Mouse (Mus musculus) neural tube, embryonic 12.5 days (tissue): ENCODE data around the gene Fam25c. TPM values are rescaled to one million over a fixed set of nuclear protein-coding genes. Genes with fewer than 3 reads are reported as not detected.

Source experiments
- ATAC-seq: fragments of 200-750 bp; cut with Nextera tagmentation; 2 replicates; pipeline ENCODE4 v1.8.0; 2017; ENCODE audit warnings: low read depth, mild to moderate bottlenecking, moderate TSS enrichment, moderate library complexity; ENCODE audit not compliant: low FRiP score
- H3K27ac ChIP-seq: fragments of 300-500 bp; sonication (generic); 2 replicates; pipeline ENCODE4 v1.5.1; 2016
- H3K27me3 ChIP-seq: fragments of 300-500 bp; sonication (generic); replicated peaks from 2 replicates; pipeline ENCODE4 v1.6.1; 2016; ENCODE audit warnings: mild to moderate bottlenecking
- H3K36me3 ChIP-seq: fragments of 300-500 bp; sonication (generic); 2 replicates; pipeline ENCODE4 v1.6.1; 2016; ENCODE audit warnings: mild to moderate bottlenecking
- H3K4me1 ChIP-seq: fragments of 300-500 bp; sonication (generic); 2 replicates; pipeline ENCODE4 v1.6.1; 2016
- H3K4me2 ChIP-seq: fragments of 300-500 bp; sonication (generic); replicated peaks from 2 replicates; pipeline ENCODE4 v1.6.1; 2016; ENCODE audit warnings: mild to moderate bottlenecking
- H3K4me3 ChIP-seq: fragments of 300-500 bp; sonication (generic); 2 replicates; pipeline ENCODE4 v1.5.1; 2016
- H3K9ac ChIP-seq: fragments of 300-500 bp; sonication (generic); 2 replicates; pipeline ENCODE4 v1.6.1; 2016; ENCODE audit warnings: mild to moderate bottlenecking
- H3K9me3 ChIP-seq: fragments of 300-500 bp; sonication (generic); 2 replicates; pipeline ENCODE4 v1.6.1; 2016; ENCODE audit warnings: mild to moderate bottlenecking
- WGBS: fragments of 180-500 bp; shearing (Covaris S2); methylation state at CpG from one replicate; pipeline ENCODE4 v1.1.7; 2016; 5-methylcytosine and 5-hydroxymethylcytosine counted together
- polyA plus RNA-seq: library from polyadenylated mRNA; unstranded; fragments of >200 nt; fragmentation: Nextera tagmentation; extraction: Ambion mirVana; gene quantifications from 2 replicates; pipeline ENCODE4 v1.2.1, GENCODE M21; 2016

The Fam25c gene
- polyA plus RNA-seq = not detected in 2 replicates

- H3K27ac ChIP-seq = no peak within 1 kb of the TSS
- no peaks in the 10 kb centered on the region for H3K9me3 ChIP-seq
- H3K4me1 ChIP-seq = no peaks in the 10 kb centered on the region
- H3K4me2 ChIP-seq = no peak within 1 kb of the TSS
- H3K9ac ChIP-seq = no peak within 1 kb of the TSS
- no peaks in the 10 kb centered on the region for H3K36me3 ChIP-seq
- 82% methylated on average over 6 of the region's 6 CpGs for WGBS
- ATAC-seq = no peak
- H3K4me3 ChIP-seq = no peak within 1 kb of the TSS
- H3K27me3 ChIP-seq = no peaks in the 10 kb centered on the region
These were observed at the start of gene Fam25c for GRCm38 (mm10) chr14:34355301-34355700. TSS of gene Fam25c (minus strand) at chr14:34355433.

GRCm38 (mm10) chr14:34403424-34403823 is 48.2 kb upstream of the Fam25c start:
- Histone ChIP-seq H3K4me2 (no peak overlapping the region), H3K9me3 (no peaks in the 10 kb centered on the region), H3K36me3 (peaks cover 69% of the 10 kb centered on the region), H3K9ac (no peak overlapping the region), H3K27ac (no peak overlapping the region), H3K4me3 (no peak overlapping the region), H3K27me3 (no peaks in the 10 kb centered on the region), H3K4me1 (no peaks in the 10 kb centered on the region)
- ATAC-seq = no peak
- WGBS = 95% methylated on average over 7 of the region's 7 CpGs

DNA sequence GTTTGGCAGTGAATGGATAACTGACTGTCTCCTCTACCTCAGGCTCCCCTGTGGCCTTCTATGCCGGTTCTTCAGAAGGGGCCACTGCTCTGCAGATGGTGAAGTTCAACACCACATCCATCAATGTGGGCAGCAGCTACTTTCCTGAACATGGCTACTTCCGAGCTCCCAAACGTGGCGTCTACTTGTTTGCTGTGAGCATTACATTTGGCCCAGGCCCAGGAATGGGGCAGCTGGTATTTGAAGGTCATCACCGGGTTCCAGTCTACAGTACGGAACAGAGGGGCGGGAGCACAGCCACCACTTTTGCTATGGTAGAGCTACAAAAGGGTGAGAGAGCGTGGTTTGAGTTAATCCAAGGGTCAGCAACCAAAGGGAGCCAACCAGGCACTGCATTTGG is 47.6 kb upstream of the Fam25c start:
- Histone ChIP-seq H3K9me3 (no peaks in the 10 kb centered on the region), H3K4me3 (no peak overlapping the region), H3K9ac (no peak overlapping the region), H3K4me2 (no peak overlapping the region), H3K27ac (no peak overlapping the region), H3K4me1 (no peaks in the 10 kb centered on the region), H3K36me3 (peaks cover 69% of the 10 kb centered on the region), H3K27me3 (no peaks in the 10 kb centered on the region)
- no peak for ATAC-seq
- 92% methylated on average over 8 of the region's 8 CpGs for WGBS

DNA sequence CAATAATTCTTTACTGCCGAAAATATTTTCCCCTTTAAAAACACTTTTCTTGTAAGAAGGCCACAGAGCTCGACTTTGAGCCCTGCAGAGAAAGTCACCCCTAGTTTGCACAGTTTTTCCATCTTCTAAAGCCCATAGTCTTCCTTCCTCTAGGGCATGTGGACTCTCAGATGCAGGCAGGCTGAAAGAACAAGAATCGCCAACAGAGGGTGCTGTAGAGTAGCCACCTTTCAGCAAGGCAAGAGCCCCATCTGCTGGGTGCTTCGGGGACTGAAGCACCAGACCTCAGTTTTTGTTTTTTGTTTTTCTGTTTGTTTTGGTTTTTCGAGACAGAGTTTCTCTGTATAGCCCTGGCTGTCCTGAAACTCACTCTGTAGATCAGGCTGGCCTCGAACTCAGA is 45.9 kb upstream of the Fam25c start:
- peaks cover 56% of the 10 kb centered on the region for H3K36me3 ChIP-seq
- no peak overlapping the region for H3K4me2 ChIP-seq
- no peak overlapping the region for H3K4me3 ChIP-seq
- H3K9me3 ChIP-seq = no peaks in the 10 kb centered on the region
- no peak overlapping the region for H3K27ac ChIP-seq
- no peak overlapping the region for H3K9ac ChIP-seq
- 59% methylated on average over 6 of the region's 6 CpGs for WGBS
- no peaks in the 10 kb centered on the region for H3K27me3 ChIP-seq
- no peaks in the 10 kb centered on the region for H3K4me1 ChIP-seq
- no peak for ATAC-seq

DNA sequence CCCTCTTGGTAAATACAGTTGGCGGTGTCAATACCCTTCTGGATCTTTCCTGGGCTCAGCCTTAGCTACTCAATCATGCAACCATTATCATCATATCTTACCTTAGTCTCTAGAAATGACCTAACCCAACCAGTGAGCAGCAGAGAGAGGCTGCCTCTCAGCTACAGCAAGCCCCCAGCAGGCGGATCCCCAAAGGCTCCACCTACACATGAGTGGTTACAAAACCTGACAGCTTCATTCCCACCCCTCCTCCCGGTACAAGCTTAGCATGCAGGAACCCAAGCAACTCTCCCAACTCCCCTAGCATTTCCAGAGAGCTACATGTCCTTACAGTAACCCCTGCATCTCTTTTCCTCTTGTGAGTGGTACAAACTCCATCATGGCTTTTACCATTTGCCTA is 44.8 kb upstream of the Fam25c start:
- Histone ChIP-seq H3K27ac (no peak overlapping the region), H3K4me2 (no peak overlapping the region), H3K36me3 (peaks cover 50% of the 10 kb centered on the region), H3K9ac (no peak overlapping the region), H3K4me1 (no peaks in the 10 kb centered on the region), H3K4me3 (no peak overlapping the region), H3K27me3 (no peaks in the 10 kb centered on the region), H3K9me3 (no peaks in the 10 kb centered on the region)
- WGBS = 94% methylated on average over 3 of the region's 3 CpGs
- ATAC-seq = no peak

DNA sequence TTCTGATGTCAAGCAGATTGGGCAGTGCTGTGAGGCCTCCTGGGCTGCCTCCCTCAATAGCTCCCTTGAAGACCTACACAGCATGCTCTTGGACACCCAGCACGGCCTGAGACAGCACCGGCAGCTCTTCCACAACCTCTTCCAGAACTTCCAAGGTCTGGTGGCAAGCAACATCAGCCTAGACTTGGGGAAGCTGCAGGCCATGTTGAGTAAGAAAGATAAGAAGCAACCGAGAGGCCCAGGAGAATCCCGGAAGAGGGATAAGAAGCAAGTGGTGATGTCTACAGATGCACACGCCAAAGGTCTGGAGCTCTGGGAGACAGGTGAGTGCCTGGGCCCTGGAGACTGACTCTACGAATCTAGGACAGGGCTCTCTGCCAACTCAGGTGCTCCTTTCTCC is 44.1 kb upstream of the Fam25c start:
- no peak for ATAC-seq

DNA sequence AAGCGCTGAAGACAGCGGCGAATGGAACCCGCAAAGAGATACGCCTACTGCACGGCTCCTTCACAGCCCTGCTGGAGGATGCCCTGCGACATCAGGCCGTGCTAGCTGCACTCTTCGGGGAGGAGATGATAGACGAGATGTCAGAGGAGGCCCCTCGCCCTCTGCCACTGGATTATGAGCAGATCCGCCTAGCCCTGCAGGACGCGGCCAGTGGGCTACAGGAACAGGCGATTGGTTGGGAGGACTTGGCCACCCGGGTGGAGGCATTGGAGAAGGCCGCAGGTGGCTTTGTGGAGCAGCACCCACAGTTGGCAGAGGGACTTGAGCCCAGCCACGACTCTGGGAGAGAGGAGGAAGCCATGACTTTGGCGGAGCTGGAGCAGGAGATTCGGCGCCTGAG is 43.7 kb upstream of the Fam25c start:
- H3K9me3 ChIP-seq = no peaks in the 10 kb centered on the region
- peaks cover 41% of the 10 kb centered on the region for H3K36me3 ChIP-seq
- no peak for ATAC-seq
- no peak overlapping the region for H3K4me3 ChIP-seq
- no peaks in the 10 kb centered on the region for H3K27me3 ChIP-seq
- H3K9ac ChIP-seq = no peak overlapping the region
- 95% methylated on average over 21 of the region's 21 CpGs for WGBS
- no peak overlapping the region for H3K27ac ChIP-seq
- no peaks in the 10 kb centered on the region for H3K4me1 ChIP-seq
- no peak overlapping the region for H3K4me2 ChIP-seq

More for the DNA sequence above, 44.1 kb upstream of the Fam25c start:
- WGBS = 92% methylated on average over 6 of the region's 6 CpGs
- H3K4me3 ChIP-seq = no peak overlapping the region
- no peaks in the 10 kb centered on the region for H3K4me1 ChIP-seq
- H3K27ac ChIP-seq = no peak overlapping the region
- H3K27me3 ChIP-seq = no peaks in the 10 kb centered on the region
- H3K4me2 ChIP-seq = no peak overlapping the region
- H3K9me3 ChIP-seq = no peaks in the 10 kb centered on the region
- peaks cover 42% of the 10 kb centered on the region for H3K36me3 ChIP-seq
- H3K9ac ChIP-seq = no peak overlapping the region

GRCm38 (mm10) chr14:34397871-34398270 is 42.6 kb upstream of the Fam25c start:
- no peak overlapping the region for H3K4me2 ChIP-seq
- peaks cover 36% of the 10 kb centered on the region for H3K36me3 ChIP-seq
- H3K4me1 ChIP-seq = no peaks in the 10 kb centered on the region
- WGBS = 97% methylated on average over 5 of the region's 5 CpGs
- no peak for ATAC-seq
- no peaks in the 10 kb centered on the region for H3K9me3 ChIP-seq
- H3K27ac ChIP-seq = no peak overlapping the region
- H3K9ac ChIP-seq = no peak overlapping the region
- no peak overlapping the region for H3K4me3 ChIP-seq
- H3K27me3 ChIP-seq = no peaks in the 10 kb centered on the region

- no peaks in the 10 kb centered on the region for H3K4me1 ChIP-seq
- no peaks in the 10 kb centered on the region for H3K27me3 ChIP-seq
- WGBS = 65% methylated on average over 4 of the region's 4 CpGs
- ATAC-seq = no peak
- H3K9me3 ChIP-seq = no peaks in the 10 kb centered on the region
- no peak overlapping the region for H3K4me3 ChIP-seq
- no peak overlapping the region for H3K27ac ChIP-seq
- H3K36me3 ChIP-seq = peaks cover 5% of the 10 kb centered on the region; the same call in 1 of the 2 replicates
- H3K9ac ChIP-seq = no peak overlapping the region
- no peak overlapping the region for H3K4me2 ChIP-seq
These were observed 38.1 kb upstream of the Fam25c start for GRCm38 (mm10) chr14:34393295-34393694.

GRCm38 (mm10) chr14:34382921-34383704 is 27.9 kb upstream of the Fam25c start:
- peaks cover 6% of the 10 kb centered on the region for H3K4me1 ChIP-seq

DNA sequence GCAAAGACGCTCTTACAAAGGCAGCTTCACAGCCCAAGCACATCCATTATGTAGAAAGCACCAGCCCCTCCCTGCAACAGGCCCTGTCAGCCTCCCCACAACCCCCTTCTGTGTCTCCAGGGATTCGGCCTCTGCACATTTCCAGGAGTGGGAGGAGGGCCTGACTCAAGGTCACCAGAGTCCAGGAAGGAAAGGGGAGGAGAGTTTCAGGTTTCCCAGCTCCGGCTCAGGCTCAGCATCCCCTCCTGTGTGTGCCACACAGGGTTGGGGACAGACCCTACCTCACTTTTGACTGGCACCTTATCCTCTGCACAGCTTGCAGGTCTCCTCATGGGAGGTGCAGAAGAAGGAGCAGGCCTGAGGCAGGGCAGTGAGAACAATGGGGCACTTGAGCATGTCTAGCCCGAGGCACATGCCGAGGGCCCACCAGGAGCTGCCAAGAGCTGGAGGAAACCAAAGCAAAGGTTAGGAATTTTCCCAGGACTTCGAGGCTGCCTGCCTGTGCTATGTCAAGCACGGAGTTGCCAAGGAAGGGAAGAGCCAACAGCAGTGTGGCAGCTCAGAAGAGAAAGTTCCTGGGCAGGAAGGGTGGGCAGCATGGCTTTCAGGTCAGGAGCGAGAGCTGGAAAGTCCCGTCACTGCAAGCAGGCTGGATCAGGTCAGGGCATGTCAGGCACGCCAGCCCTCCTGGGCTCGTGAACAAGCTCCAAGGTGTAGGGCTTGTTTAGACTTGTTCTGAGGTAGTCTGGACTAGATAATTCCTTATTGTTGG is 23.5 kb upstream of the Fam25c start:
- no peak for ATAC-seq
- Histone ChIP-seq H3K36me3 (no peaks in the 10 kb centered on the region), H3K27ac (no peak overlapping the region), H3K4me1 (peaks cover 17% of the 10 kb centered on the region), H3K9me3 (no peaks in the 10 kb centered on the region), H3K27me3 (no peaks in the 10 kb centered on the region), H3K4me2 (no peak overlapping the region), H3K9ac (no peak overlapping the region), H3K4me3 (no peak overlapping the region)
- WGBS = 48% methylated on average over 11 of the region's 11 CpGs

More at GRCm38 (mm10) chr14:34382921-34383704, 27.9 kb upstream of the Fam25c start:
- no peak for ATAC-seq
- H3K27ac ChIP-seq = no peak overlapping the region
- 93% methylated on average over 9 of the region's 9 CpGs for WGBS
- no peaks in the 10 kb centered on the region for H3K36me3 ChIP-seq
- no peak overlapping the region for H3K4me3 ChIP-seq
- H3K9me3 ChIP-seq = no peaks in the 10 kb centered on the region
- H3K4me2 ChIP-seq = no peak overlapping the region
- H3K9ac ChIP-seq = no peak overlapping the region
- H3K27me3 ChIP-seq = no peaks in the 10 kb centered on the region

- no peak for ATAC-seq
- peaks cover 17% of the 10 kb centered on the region for H3K4me1 ChIP-seq
- no peak overlapping the region; the same call in 1 of the 2 replicates for H3K4me2 ChIP-seq
- H3K9ac ChIP-seq = no peak overlapping the region
- no peaks in the 10 kb centered on the region for H3K36me3 ChIP-seq
- H3K9me3 ChIP-seq = no peaks in the 10 kb centered on the region
- H3K4me3 ChIP-seq = no peak overlapping the region
- no peaks in the 10 kb centered on the region for H3K27me3 ChIP-seq
- 86% methylated on average over 4 of the region's 4 CpGs for WGBS
- H3K27ac ChIP-seq = no peak overlapping the region
These were observed 21.9 kb upstream of the Fam25c start for GRCm38 (mm10) chr14:34377121-34377520.
